Mouse (Mus musculus) ES-Bruce4 (cell line): ENCODE data around the gene Rnf157. TPM values are rescaled to one million over a fixed set of nuclear protein-coding genes. Genes with fewer than 3 reads are reported as not detected.
A peak's percentile ranks its signal among the peaks of the same experiment; 100 is the strongest.

ENCODE experiments used
- H3K27ac ChIP-seq: 2 replicates; pipeline ENCODE4 v1.5.1; 2012; ENCODE audit warnings: low read length, inconsistent platforms; ENCODE audit not compliant: insufficient read depth
- H3K27me3 ChIP-seq: 2 replicates; pipeline ENCODE4 v1.6.1; 2012; ENCODE audit warnings: mild to moderate bottlenecking, low read length, inconsistent platforms; ENCODE audit not compliant: control insufficient read depth, poor library complexity, insufficient read depth, severe bottlenecking
- H3K36me3 ChIP-seq: 2 replicates; pipeline ENCODE4 v1.6.1; 2012; ENCODE audit warnings: inconsistent platforms, mild to moderate bottlenecking, low read length, moderate library complexity; ENCODE audit not compliant: control insufficient read depth, poor library complexity, insufficient read depth, severe bottlenecking
- H3K4me1 ChIP-seq: one replicate; pipeline ENCODE4 v1.8.1; 2011; ENCODE audit warnings: low read length; ENCODE audit not compliant: control insufficient read depth, insufficient read depth
- H3K4me3 ChIP-seq: 2 replicates; pipeline ENCODE4 v1.5.1; 2011; ENCODE audit warnings: low read depth, mild to moderate bottlenecking, low read length
- H3K9ac ChIP-seq: 2 replicates; pipeline ENCODE4 v1.6.1; 2012; ENCODE audit warnings: low read depth, mild to moderate bottlenecking, inconsistent platforms; ENCODE audit not compliant: poor library complexity, severe bottlenecking
- H3K9me3 ChIP-seq: replicated peaks from 2 replicates; pipeline ENCODE4 v1.6.1; 2012; ENCODE audit warnings: mild to moderate bottlenecking, low read length, inconsistent platforms; ENCODE audit not compliant: control insufficient read depth, poor library complexity, insufficient read depth, severe bottlenecking
- CTCF ChIP-seq: IDR thresholded peaks from one replicate; pipeline ENCODE4 v1.8.1; 2011; ENCODE audit warnings: low read depth, low read length
- EP300 ChIP-seq: IDR thresholded peaks from 2 replicates; pipeline ENCODE4 v1.6.1; 2011; ENCODE audit warnings: low read depth, low read length; ENCODE audit not compliant: insufficient read depth
- POLR2A ChIP-seq: IDR thresholded peaks from one replicate; pipeline ENCODE4 v1.8.1; 2011; ENCODE audit warnings: low read length; ENCODE audit not compliant: insufficient read depth
- polyA plus RNA-seq: library from polyadenylated mRNA; stranded (reverse); fragments of >200 nt; gene quantifications from 2 replicates; pipeline ENCODE4 v1.2.4, GENCODE M21; 2011; ENCODE audit warnings: low read depth; ENCODE audit not compliant: missing spikeins, insufficient read depth, insufficient read length

Rnf157 gene
- polyA plus RNA-seq, 1 experiment, result 23.1 TPM

DNA sequence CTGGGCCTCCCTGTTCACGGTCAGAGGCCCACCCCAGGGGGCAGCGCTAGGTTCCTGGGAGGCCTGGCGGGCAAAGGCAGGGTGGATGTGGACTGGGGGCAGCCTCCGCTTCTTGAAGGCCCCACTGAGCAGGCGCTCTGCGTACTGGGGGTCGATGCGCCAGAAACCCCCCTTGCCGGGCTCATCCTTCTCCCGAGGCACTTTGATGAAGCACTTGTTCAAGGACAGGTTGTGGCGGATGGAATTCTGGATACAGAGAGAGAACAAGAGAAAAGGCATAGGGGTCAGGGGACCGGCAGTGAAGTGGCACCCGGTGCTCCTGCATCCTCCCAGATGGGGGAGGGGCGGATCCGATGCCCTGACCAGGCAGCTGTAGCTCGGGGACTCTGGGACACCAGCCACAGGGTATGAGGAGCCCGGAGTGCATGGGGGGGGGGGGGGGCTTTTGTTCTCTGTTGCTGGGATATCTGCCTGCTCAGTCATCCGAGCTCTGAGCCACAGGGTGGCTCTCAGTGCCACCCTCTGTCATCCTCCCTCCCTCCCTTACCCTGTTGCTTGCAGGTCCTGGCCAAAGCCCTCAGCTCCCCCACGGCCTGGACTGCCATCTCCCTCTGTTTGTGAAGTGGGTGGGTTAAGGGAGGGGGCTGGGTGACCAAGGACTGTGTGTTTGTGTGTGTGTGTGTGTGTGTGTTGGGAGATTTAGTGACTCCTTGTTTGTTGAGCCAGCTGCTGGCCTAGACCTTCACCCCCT lies 80.4 kb downstream of the Rnf157 start:
- Histone ChIP-seq H3K4me1 (peaks cover 17% of the 10 kb centered on the region), H3K27ac (no peak overlapping the region), H3K27me3 (no peaks in the 10 kb centered on the region), H3K9ac (peak overlapping the region; percentile 32; the same call in 1 of the 2 replicates), H3K9me3 (no peaks in the 10 kb centered on the region), H3K36me3 (no peaks in the 10 kb centered on the region), H3K4me3 (no peak overlapping the region)
- TF ChIP-seq CTCF (no peak), POLR2A (no peak), EP300 (no peak)

DNA sequence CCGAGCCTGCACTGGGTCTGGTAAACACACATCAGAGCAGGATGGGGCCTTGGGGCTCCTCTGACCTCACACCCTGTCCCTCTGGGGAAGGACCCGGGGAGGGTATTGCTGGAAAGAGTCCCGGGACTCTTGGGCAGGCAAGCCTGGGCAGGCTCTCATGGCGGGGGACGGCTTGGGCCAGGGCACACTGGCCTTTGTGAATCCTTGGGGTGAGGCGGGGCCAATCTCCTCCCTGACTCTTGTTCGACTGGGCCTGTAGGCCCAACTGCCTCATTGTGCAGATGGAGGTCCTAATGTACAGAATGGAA lies 82.7 kb downstream of the Rnf157 start:
- H3K27ac ChIP-seq, result peak overlapping the region; percentile 86
- H3K9me3 ChIP-seq, result no peaks in the 10 kb centered on the region
- H3K36me3 ChIP-seq, result no peaks in the 10 kb centered on the region
- TF ChIP-seq CTCF (no peak), EP300 (peak; percentile 70; the same call in 1 of the 2 replicates), POLR2A (no peak)
- H3K9ac ChIP-seq, result peak overlapping the region; percentile 26
- no peaks in the 10 kb centered on the region for H3K27me3 ChIP-seq
- H3K4me3 ChIP-seq, result no peak overlapping the region
- peaks cover 27% of the 10 kb centered on the region for H3K4me1 ChIP-seq

DNA sequence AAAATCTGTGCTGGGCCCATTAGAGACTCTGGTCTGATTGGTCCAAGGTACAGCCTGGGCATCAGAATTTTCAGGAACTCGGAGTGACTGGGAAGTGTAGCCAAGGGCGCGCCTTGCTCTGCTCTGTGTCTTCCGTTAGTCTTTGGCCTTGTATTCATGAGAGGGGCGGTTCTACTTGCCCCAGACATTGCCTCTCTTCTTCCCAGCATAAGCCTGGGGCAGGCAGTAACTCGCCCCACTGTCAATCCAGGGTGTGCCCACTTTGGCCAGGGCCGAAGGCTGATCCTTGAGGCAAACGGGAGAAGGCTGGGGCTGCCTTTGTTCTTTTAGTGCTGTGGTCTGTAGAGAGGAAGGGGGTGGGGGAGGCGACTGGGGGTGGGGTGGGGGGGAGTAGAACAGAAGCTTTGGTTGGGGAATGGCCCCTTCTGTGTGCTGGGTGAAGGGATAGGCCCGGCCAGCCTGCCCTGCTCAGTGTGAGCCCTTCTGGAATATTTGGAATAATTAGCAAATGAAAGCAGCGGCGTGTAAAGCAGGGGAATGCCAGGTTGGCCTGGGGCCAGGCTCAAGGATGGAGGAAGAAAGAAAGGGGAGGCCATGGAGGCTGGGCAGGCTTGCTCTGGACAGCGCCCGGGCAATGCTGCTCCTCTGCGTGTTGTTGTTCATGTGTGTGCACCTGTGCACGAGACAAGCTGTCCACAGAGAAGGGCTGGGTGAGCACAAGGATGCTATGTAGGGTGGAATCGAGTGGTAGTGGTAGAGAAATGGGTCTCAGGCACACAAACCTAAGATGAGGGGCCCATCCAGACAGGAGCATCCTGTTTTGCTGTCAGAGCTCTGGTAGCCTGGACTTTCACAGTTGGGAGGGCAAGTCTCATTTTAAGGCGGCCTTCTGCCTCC lies 83.3 kb downstream of the Rnf157 start:
- Histone ChIP-seq H3K9me3 (no peaks in the 10 kb centered on the region), H3K27ac (peak overlapping the region; percentile 86), H3K27me3 (no peaks in the 10 kb centered on the region), H3K9ac (peak overlapping the region; percentile 26), H3K4me3 (no peak overlapping the region), H3K4me1 (peaks cover 27% of the 10 kb centered on the region), H3K36me3 (no peaks in the 10 kb centered on the region)
- TF ChIP-seq POLR2A, result no peak
- peak; percentile 61 for TF ChIP-seq EP300

DNA sequence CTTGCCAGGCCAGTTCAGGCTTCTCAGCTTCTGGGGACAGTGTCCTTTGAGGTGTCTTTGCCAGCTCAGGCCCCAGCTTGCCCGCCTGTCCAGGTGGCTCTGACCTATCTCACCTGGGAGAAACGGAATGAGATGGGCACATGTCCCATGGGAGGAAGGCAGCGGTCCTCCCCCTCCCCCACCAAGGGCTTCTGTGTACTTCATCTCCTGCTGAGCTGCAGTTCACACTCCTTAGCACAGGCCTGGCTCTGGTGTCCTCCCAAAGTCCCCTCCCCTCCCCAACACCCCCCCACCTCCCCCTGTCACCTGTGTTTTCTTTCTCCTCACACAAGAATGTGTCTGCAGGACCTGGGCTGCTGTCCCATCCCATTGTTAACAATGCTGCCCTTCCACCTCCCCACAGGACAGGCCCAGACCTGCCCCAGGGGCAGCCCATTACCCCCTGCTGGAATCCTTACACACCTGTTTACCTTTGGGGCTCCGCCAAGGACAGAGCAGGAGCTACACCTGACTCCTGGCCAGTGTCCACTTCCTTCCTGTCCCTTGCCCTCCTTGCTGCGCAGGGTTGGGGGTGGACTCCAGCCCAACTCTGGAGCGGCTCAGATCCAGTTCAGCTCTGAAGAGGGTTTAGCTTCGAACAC lies 85.7 kb downstream of the Rnf157 start:
- Histone ChIP-seq H3K9me3 (no peaks in the 10 kb centered on the region), H3K4me3 (no peak overlapping the region), H3K36me3 (no peaks in the 10 kb centered on the region), H3K27ac (peak overlapping the region; percentile 42), H3K27me3 (no peaks in the 10 kb centered on the region), H3K4me1 (peaks cover 25% of the 10 kb centered on the region), H3K9ac (0 out of 2 replicates have a peak overlapping the region, but pooled peaks have one; percentile 10)
- no peak for TF ChIP-seq POLR2A
- peak; percentile 91 for TF ChIP-seq EP300
- no peak for TF ChIP-seq CTCF

DNA sequence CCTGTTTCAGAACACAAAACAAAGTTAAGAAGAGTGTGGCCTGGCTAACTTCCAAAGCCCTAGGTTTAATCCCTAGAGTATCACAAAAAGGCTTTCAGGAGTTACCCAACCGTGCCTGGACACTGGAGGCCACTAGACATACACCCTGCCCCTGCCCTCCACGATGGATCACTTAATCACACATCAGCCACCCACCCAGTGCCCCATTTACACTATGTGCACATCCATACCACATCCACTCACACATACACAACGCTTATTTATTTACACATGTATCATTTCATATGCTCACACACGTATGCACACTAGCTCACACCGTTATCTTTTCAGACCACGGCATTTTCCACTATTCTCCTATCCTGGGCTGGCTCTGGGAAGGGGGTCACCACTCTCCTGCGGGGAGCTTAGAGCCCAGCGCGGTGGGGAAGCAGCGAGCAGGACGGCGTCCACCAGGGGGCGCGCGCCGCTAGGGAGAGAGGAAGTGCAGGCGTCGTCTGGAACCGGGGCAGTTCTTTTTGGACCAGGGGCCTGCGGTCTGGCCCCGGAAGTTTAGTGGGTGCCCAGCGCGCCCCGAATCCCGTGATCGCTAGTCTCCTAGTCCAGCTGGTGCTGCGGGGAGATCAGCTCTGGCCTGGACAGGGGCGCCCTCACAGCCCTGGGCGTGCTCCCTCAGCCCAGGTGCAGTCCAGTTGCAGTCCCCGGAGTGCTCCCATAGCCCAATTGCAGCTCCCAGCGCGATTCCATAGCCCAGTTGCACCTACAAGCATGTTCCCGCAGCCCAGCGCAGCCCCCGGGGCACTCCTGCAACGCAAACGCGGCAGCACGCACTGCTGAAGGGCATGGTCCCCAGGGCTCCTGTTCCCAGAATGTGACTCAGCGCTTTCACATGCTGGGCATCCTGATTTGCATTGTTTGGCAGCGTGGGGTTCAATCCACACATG lies 93.8 kb downstream of the Rnf157 start:
- TF ChIP-seq CTCF, result peak; percentile 87
- TF ChIP-seq POLR2A, result no peak
- H3K27ac ChIP-seq, result no peak overlapping the region

More for the DNA sequence above, 93.8 kb downstream of the Rnf157 start:
- Histone ChIP-seq H3K27me3 (no peaks in the 10 kb centered on the region), H3K9me3 (no peaks in the 10 kb centered on the region), H3K36me3 (no peaks in the 10 kb centered on the region), H3K4me3 (peak overlapping the region; percentile 5), H3K9ac (peak overlapping the region; percentile 1; the same call in 1 of the 2 replicates), H3K4me1 (no peaks in the 10 kb centered on the region)
